Comparison of ENCODE assay signal across 14 mouse cellular contexts in the genomic region with DNA sequence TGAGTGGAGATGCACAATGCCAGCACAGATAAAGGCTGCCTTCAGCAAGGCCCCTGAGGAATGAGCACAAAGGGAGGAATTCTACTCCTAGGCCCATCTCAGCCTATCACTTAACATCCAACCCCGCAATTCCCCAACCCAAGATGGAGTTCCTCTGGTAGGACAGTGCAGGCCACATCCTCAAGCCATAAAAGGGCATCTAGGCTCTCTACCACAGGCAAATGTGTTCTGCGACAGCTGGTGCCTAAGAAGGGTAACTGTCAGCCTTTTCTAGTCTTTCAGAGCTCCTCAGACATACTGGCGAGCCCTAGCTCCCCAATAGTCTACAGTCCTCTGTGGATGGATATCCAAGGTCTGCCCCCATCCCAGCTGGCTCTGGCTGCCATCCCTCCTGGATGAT.
"Had no signal": no experiment of that assay in that cellular context is flagged by ENCODE, and none has a peak within 500 bp of the region (broad histone marks: within the 10 kb centered on the region; RNA-seq: fewer than 3 reads in every experiment).

No protein-coding gene starts in this region.

- H3K4me1 ChIP-seq: midbrain, embryonic 13.5 days; midbrain, embryonic 15.5 days; neural tube, embryonic 12.5 days; stomach, embryonic 15.5 days had no signal

- DNase-seq: lung, adult 18-20 months; lung, embryonic 14.5 days; lung, postnatal 10 days; lung, postnatal 4 days; right cerebral cortex, postnatal 14 days; thymus, adult 2 months; thymus, postnatal 25 days; thymus, postnatal 4 days had no signal

- ATAC-seq: midbrain, embryonic 13.5 days; midbrain, embryonic 15.5 days had no signal

- H3K9me3 ChIP-seq: midbrain, embryonic 10.5 days; midbrain, embryonic 13.5 days; midbrain, embryonic 15.5 days; neural tube, embryonic 12.5 days; stomach, embryonic 15.5 days had no signal

- H3K27me3 ChIP-seq: midbrain, embryonic 13.5 days; midbrain, embryonic 15.5 days; neural tube, embryonic 12.5 days; stomach, embryonic 15.5 days had no signal

- H3K27ac ChIP-seq: midbrain, embryonic 10.5 days; midbrain, embryonic 13.5 days; midbrain, embryonic 15.5 days; neural tube, embryonic 12.5 days; stomach, embryonic 15.5 days; stomach, postnatal 0 days had no signal

- H3K9ac ChIP-seq: lung, embryonic 14.5 days; midbrain, embryonic 13.5 days; midbrain, embryonic 15.5 days; neural tube, embryonic 12.5 days; stomach, embryonic 15.5 days had no signal

- H3K4me3 ChIP-seq: midbrain, embryonic 10.5 days; midbrain, embryonic 13.5 days; midbrain, embryonic 15.5 days; neural tube, embryonic 12.5 days; stomach, embryonic 15.5 days had no signal

- H3K4me2 ChIP-seq: lung, embryonic 14.5 days; midbrain, embryonic 13.5 days; midbrain, embryonic 15.5 days; neural tube, embryonic 12.5 days; stomach, embryonic 15.5 days had no signal
